Mouse (Mus musculus): Measurements from ENCODE around the gene 1700086D15Rik. TPM values are rescaled to one million over a fixed set of nuclear protein-coding genes. Genes with fewer than 3 reads are reported as not detected.

1700086D15Rik gene
- polyA plus RNA-seq (2015; fragmentation: Nextera tagmentation; extraction: Ambion mirVana): 0.20 and 0.22 TPM in 2 replicates

GRCm38 (mm10) chr11:65159791-65160190 lies at the start of gene 1700086D15Rik:
1700086D15Rik (minus strand) TSS chr11:65159891.
- Histone ChIP-seq H3K27me3 (peaks cover 6% of the 10 kb centered on the region; the same call in 1 of the 2 replicates), H3K27ac (peak within 1 kb of the TSS; percentile 84; the same call in 1 of the 2 replicates), H3K36me3 (no peaks in the 10 kb centered on the region), H3K4me3 (peak within 1 kb of the TSS; percentile 85; the same call in 1 of the 2 replicates), H3K4me1 (no peaks in the 10 kb centered on the region), H3K4me2 (peak within 1 kb of the TSS; percentile 93), H3K9ac (no peak within 1 kb of the TSS), H3K9me3 (no peaks in the 10 kb centered on the region)
- ATAC-seq (ENCODE audit: borderline replicate concordance, extremely low read depth, low FRiP score, low TSS enrichment): no peak
- 85% methylated on average over 5 of the region's 5 CpGs for WGBS

DNA sequence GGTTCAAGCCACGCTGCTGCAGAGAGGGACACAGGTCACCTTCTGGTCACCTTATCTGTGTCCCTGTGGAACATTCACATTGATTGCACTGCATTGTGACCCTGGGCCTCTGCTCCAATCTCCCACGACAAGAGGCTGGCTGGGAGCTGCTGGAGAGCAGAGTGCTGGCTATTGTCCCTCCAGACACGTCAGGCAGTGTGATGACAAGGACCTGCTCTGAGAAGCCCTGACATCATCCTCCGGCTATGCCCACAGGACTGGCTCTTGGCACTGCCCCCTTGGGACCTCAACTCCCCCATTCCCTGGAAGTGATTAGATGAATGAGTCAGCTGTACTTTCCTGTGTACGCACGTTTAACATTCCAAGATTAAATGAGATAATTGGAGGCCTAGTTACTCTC lies 49.8 kb upstream of the 1700086D15Rik start:
- no peak overlapping the region for H3K27ac ChIP-seq
- no peak overlapping the region for H3K4me2 ChIP-seq
- no peak overlapping the region for H3K9ac ChIP-seq
- 40% methylated on average over 6 of the region's 6 CpGs for WGBS
- no peak for ATAC-seq (ENCODE audit: borderline replicate concordance, extremely low read depth, low FRiP score, low TSS enrichment)
- no peak overlapping the region for H3K4me3 ChIP-seq
- no peaks in the 10 kb centered on the region; the same call in 1 of the 2 replicates for H3K27me3 ChIP-seq
- no peaks in the 10 kb centered on the region for H3K36me3 ChIP-seq
- H3K9me3 ChIP-seq: no peaks in the 10 kb centered on the region
- H3K4me1 ChIP-seq: peaks cover 13% of the 10 kb centered on the region; the same call in 1 of the 2 replicates

DNA sequence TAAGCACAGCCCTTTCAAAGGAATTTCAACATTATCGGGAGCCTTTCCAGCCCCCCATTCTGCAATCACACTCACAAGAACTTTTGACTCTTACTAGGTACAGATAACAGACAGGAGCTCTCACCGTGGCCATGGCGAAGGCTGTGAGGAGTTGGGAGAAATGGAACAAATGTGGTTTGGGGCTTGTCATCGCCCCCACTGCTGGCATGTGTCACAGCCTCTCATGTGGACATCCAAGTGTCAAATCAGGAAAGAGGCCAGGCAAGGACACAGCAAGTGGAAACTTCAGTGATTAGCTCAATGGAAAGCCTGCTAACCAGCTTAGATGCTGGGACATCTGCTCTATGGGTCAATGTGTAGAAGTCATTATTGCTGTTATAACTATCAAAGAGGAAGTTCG lies 45.6 kb upstream of the 1700086D15Rik start:
- no peaks in the 10 kb centered on the region for H3K36me3 ChIP-seq
- H3K9ac ChIP-seq: no peak overlapping the region
- H3K4me3 ChIP-seq: no peak overlapping the region
- 37% methylated on average over 5 of the region's 5 CpGs for WGBS
- no peaks in the 10 kb centered on the region; the same call in 1 of the 2 replicates for H3K27me3 ChIP-seq
- H3K4me2 ChIP-seq: no peak overlapping the region
- no peaks in the 10 kb centered on the region for H3K9me3 ChIP-seq
- peaks cover 13% of the 10 kb centered on the region; the same call in 1 of the 2 replicates for H3K4me1 ChIP-seq
- ATAC-seq (ENCODE audit: borderline replicate concordance, extremely low read depth, low FRiP score, low TSS enrichment): no peak
- H3K27ac ChIP-seq: no peak overlapping the region

GRCm38 (mm10) chr11:65204651-65205050 lies 45.0 kb upstream of the 1700086D15Rik start:
- H3K27ac ChIP-seq: no peak overlapping the region
- H3K9ac ChIP-seq: no peak overlapping the region
- no peak for ATAC-seq (ENCODE audit: borderline replicate concordance, extremely low read depth, low FRiP score, low TSS enrichment)
- no peaks in the 10 kb centered on the region; the same call in 1 of the 2 replicates for H3K27me3 ChIP-seq
- no peaks in the 10 kb centered on the region for H3K36me3 ChIP-seq
- peaks cover 13% of the 10 kb centered on the region; the same call in 1 of the 2 replicates for H3K4me1 ChIP-seq
- no peaks in the 10 kb centered on the region for H3K9me3 ChIP-seq
- H3K4me2 ChIP-seq: no peak overlapping the region
- H3K4me3 ChIP-seq: no peak overlapping the region
- WGBS: 52% methylated on average over 13 of the region's 13 CpGs

DNA sequence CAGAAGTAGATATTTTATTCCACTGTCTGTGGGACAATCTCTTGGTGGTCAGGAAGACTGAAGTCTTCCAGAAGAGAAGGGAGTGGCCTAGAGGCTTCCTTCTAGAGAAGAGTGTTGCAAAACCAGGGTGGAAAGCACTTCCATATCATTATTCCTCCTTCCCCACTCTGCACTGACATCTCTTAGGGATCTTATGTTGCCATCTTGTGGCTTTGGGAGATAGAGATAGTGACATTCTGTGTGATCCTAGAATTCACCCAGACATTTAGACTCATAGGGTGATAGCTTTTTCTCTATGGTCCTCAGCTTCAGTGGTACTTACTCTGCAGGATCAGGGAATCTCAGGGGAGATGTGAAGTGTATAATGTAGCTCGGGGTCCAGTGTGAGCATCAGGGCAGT lies 43.3 kb upstream of the 1700086D15Rik start:
- H3K9me3 ChIP-seq: no peaks in the 10 kb centered on the region
- no peaks in the 10 kb centered on the region for H3K36me3 ChIP-seq
- no peak overlapping the region for H3K4me2 ChIP-seq
- no peaks in the 10 kb centered on the region; the same call in 1 of the 2 replicates for H3K27me3 ChIP-seq
- peaks cover 13% of the 10 kb centered on the region; the same call in 1 of the 2 replicates for H3K4me1 ChIP-seq
- ATAC-seq (ENCODE audit: borderline replicate concordance, extremely low read depth, low FRiP score, low TSS enrichment): no peak
- H3K9ac ChIP-seq: no peak overlapping the region
- H3K27ac ChIP-seq: no peak overlapping the region
- no peak overlapping the region for H3K4me3 ChIP-seq
- 80% methylated on average over 1 of the region's 1 CpGs for WGBS

DNA sequence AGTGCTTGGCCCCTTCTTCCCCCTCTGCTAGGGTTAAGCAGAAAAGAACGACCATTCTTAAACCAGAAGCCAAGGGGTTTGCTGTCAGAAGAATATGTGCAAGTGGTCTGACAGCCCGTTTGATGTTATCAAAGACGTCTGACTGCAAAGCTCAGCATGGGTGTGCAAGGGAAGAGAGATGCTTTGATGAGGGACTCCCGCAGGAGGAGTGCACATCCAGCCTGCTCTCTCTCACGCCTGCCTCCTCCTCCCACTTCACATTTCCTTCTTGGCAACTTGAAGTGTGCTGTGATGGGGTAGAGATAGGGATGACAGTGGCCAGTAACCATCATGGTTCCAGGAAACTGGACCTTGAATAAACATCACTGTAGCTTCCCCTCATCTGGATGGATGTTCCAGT lies 42.5 kb upstream of the 1700086D15Rik start:
- H3K4me1 ChIP-seq: peaks cover 13% of the 10 kb centered on the region; the same call in 1 of the 2 replicates
- H3K9ac ChIP-seq: no peak overlapping the region
- H3K36me3 ChIP-seq: no peaks in the 10 kb centered on the region
- 21% methylated on average over 5 of the region's 5 CpGs for WGBS
- ATAC-seq (ENCODE audit: borderline replicate concordance, extremely low read depth, low FRiP score, low TSS enrichment): peak; percentile 76; the same call in 1 of the 2 replicates
- H3K27ac ChIP-seq: 0 out of 2 replicates have a peak overlapping the region, but pooled peaks have one; percentile 22
- no peaks in the 10 kb centered on the region for H3K9me3 ChIP-seq
- no peaks in the 10 kb centered on the region; the same call in 1 of the 2 replicates for H3K27me3 ChIP-seq
- H3K4me3 ChIP-seq: no peak overlapping the region
- no peak overlapping the region for H3K4me2 ChIP-seq

- ATAC-seq (ENCODE audit: borderline replicate concordance, extremely low read depth, low FRiP score, low TSS enrichment): no peak
- Histone ChIP-seq H3K4me1 (no peaks in the 10 kb centered on the region), H3K27me3 (no peaks in the 10 kb centered on the region), H3K9ac (no peak overlapping the region), H3K4me2 (no peak overlapping the region), H3K36me3 (no peaks in the 10 kb centered on the region), H3K9me3 (no peaks in the 10 kb centered on the region), H3K4me3 (no peak overlapping the region), H3K27ac (no peak overlapping the region)
- 82% methylated on average over 3 of the region's 3 CpGs for WGBS
These were observed 38.3 kb upstream of the 1700086D15Rik start for GRCm38 (mm10) chr11:65198026-65198425.

DNA sequence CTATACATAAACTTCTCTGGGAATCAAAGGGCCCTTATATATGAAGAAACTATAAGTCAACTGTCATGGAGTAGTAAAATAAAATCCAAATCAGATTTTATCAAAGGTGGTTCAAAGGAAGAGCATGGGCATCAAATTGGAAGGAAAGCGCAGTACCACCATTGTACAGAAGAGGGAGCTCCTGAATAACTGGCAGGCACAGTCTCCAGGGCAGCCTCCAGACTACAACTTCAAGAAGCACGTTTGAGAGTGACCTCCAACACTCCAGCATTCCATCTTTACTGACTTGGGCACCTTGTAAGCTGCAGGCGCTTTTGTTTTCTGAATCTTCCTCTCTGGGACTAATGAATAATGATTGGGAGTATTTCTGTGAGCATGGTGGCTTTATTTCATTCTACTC lies 37.6 kb upstream of the 1700086D15Rik start:
- ATAC-seq (ENCODE audit: borderline replicate concordance, extremely low read depth, low FRiP score, low TSS enrichment): no peak
- H3K4me1 ChIP-seq: no peaks in the 10 kb centered on the region
- H3K4me2 ChIP-seq: no peak overlapping the region
- no peak overlapping the region for H3K27ac ChIP-seq
- H3K9ac ChIP-seq: no peak overlapping the region
- WGBS: 1% methylated on average over 3 of the region's 3 CpGs
- H3K27me3 ChIP-seq: no peaks in the 10 kb centered on the region
- H3K9me3 ChIP-seq: no peaks in the 10 kb centered on the region
- no peak overlapping the region for H3K4me3 ChIP-seq
- H3K36me3 ChIP-seq: no peaks in the 10 kb centered on the region

GRCm38 (mm10) chr11:65186974-65187373 lies 27.3 kb upstream of the 1700086D15Rik start:
- Histone ChIP-seq H3K9ac (no peak overlapping the region), H3K36me3 (no peaks in the 10 kb centered on the region), H3K27ac (no peak overlapping the region), H3K9me3 (no peaks in the 10 kb centered on the region), H3K27me3 (no peaks in the 10 kb centered on the region), H3K4me1 (no peaks in the 10 kb centered on the region), H3K4me2 (no peak overlapping the region), H3K4me3 (no peak overlapping the region)
- WGBS: 59% methylated on average over 12 of the region's 12 CpGs
- ATAC-seq (ENCODE audit: borderline replicate concordance, extremely low read depth, low FRiP score, low TSS enrichment): no peak

DNA sequence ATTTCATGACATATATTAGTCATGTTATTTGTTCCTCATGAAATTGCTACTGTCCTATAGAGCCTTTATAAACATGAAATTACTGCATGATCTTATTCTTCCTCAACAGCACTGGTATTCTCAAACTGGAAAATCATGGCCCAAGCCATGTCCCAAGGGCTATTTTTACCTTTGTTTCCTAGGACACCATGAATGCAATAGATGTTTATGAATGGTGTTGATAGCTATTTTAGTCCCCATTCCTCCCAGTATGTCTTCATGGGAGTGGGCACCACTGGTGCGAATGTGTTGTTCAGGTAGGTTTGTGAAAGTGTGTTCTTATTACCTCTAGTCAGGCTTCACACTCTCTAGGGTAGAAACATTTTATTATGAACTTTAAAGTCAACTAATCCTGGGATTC lies 25.4 kb upstream of the 1700086D15Rik start:
- Histone ChIP-seq H3K27ac (no peak overlapping the region), H3K27me3 (no peaks in the 10 kb centered on the region), H3K4me1 (no peaks in the 10 kb centered on the region), H3K4me2 (no peak overlapping the region), H3K9ac (no peak overlapping the region), H3K4me3 (no peak overlapping the region), H3K36me3 (no peaks in the 10 kb centered on the region), H3K9me3 (no peaks in the 10 kb centered on the region)
- 97% methylated on average over 1 of the region's 1 CpGs for WGBS
- no peak for ATAC-seq (ENCODE audit: borderline replicate concordance, extremely low read depth, low FRiP score, low TSS enrichment)

DNA sequence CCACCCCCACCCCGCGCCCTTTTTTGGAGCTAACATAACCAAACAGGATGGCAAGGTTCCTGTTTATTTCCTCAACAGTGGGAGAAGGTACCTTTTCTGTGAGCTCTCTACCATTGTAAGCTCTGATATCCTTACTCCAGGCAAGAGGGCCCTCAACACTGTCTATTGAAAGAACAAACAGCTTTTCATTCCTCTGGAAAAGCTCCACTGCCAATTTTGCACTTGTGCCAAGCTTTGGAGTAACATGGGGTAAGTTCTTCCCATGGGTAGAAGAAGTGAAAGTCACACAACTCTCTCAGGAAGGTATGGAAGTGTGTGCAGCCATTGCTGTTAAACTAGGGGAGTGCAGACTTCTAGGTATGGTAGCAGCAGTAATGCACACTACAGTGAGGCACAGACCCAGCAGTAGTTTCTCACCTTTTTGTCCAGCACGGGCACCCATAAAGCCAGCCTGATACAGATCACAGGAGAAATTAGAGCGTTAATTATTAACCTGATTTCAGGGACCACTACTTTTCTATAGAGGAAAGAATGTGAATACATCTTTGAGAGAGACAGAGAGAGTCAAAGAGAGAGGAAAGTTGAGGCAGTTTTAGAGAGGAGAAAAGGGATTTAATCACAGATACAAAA lies 10.5 kb upstream of the 1700086D15Rik start:
- H3K4me2 ChIP-seq: no peak overlapping the region
- WGBS: 71% methylated on average over 4 of the region's 4 CpGs

GRCm38 (mm10) chr11:65162767-65163120 lies 3.1 kb upstream of the 1700086D15Rik start, which contains the start of gene Arhgap44:
Arhgap44 (minus strand) TSS chr11:65162961.
- ATAC-seq (ENCODE audit: borderline replicate concordance, extremely low read depth, low FRiP score, low TSS enrichment): peak; percentile 87; the same call in 1 of the 2 replicates
- peaks cover 6% of the 10 kb centered on the region; the same call in 1 of the 2 replicates for H3K27me3 ChIP-seq
- H3K9ac ChIP-seq: peak within 1 kb of the TSS; percentile 80
- WGBS: under 1% methylated on average over 26 of the region's 27 CpGs
- H3K36me3 ChIP-seq: no peaks in the 10 kb centered on the region
- H3K27ac ChIP-seq: peak within 1 kb of the TSS; percentile 84
- H3K4me3 ChIP-seq: peak within 1 kb of the TSS; percentile 85
- no peaks in the 10 kb centered on the region for H3K9me3 ChIP-seq
- H3K4me1 ChIP-seq: no peaks in the 10 kb centered on the region
- peak within 1 kb of the TSS; percentile 93 for H3K4me2 ChIP-seq

More for the DNA sequence above, 10.5 kb upstream of the 1700086D15Rik start:
- no peaks in the 10 kb centered on the region for H3K36me3 ChIP-seq
- H3K4me1 ChIP-seq: 0 out of 2 replicates have a peak, but pooled peaks cover 6% of the 10 kb centered on the region
- ATAC-seq (ENCODE audit: borderline replicate concordance, extremely low read depth, low FRiP score, low TSS enrichment): no peak
- no peak overlapping the region for H3K9ac ChIP-seq
- no peak overlapping the region for H3K4me3 ChIP-seq
- peak overlapping the region; percentile 49 for H3K27ac ChIP-seq
- no peaks in the 10 kb centered on the region for H3K27me3 ChIP-seq
- H3K9me3 ChIP-seq: no peaks in the 10 kb centered on the region
